Mouse (Mus musculus) small intestine, adult 2 months (tissue): ENCODE data around the gene Stk38l.

Source experiments
- CTCF ChIP-seq: fragments of 200-500 bp; IDR thresholded peaks from 2 replicates; pipeline ENCODE4 v1.5.1; 2012; ENCODE audit warnings: low read depth, mild to moderate bottlenecking, control low read depth, inconsistent platforms, low read length, moderate library complexity, mixed read lengths; ENCODE audit not compliant: insufficient replicate concordance, insufficient read length; ENCODE audit errors: extremely low read depth
- POLR2A ChIP-seq: fragments of 200-500 bp; IDR thresholded peaks from 2 replicates; pipeline ENCODE4 v1.6.1; 2012; ENCODE audit warnings: low read depth, mild to moderate bottlenecking, control low read depth, inconsistent platforms, low read length, moderate library complexity

DNA sequence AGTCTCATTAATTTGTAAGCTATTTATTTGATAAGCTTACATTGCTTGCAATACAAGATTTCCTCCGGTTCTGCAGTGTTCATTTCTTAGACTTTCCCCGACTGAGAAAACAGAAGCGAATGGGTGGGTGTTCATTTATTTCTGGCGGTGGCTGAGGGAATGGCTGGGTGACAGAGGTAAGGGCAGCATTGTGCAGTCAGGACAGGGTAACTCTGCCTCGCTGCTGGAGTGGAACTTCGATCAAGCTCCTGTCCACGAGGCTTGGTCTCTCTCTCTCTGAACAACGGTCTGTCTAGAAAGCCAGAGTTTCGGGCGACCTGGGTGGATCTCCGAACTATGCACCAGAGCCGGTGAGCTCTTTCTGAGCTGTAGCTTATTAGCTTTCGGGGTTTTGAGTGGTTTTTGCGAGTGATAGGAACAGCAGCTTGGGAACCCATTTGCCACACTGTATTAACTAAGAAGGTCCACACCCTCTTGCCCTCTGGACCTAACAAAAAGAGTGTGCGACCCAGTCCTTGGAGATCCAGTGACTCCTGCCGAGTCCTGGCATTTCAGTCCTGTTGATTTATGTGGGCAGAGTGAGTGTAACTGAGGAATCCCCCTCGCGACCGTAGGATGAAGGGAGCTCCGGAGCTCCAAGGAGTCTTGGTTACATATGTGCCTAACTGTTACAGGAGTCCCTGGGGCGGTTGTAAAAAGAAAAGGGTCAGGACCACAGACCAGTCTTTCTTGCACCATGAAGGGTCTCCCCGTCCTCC is 70.5 kb downstream of the Stk38l start:
- no peak for TF ChIP-seq CTCF
- no peak for TF ChIP-seq POLR2A
